Mouse (Mus musculus) spleen, postnatal 10 days (tissue): ENCODE results near the gene Sds.
"Not testable (repeated sequence)": the region's sequence is repeated elsewhere in the genome, so short reads cannot be mapped to it uniquely, and the experiment has no call there.

Experiments
- DNase-seq, 2 experiments: peaks; one replicate each; pipeline ENCODE4 v3.0.0; 2021 to 2022; ENCODE audit warnings: low spot score in 2 of 2

Sds gene

GRCm38 (mm10) chr5:120487844-120488243 lies 11.5 kb downstream of the Sds start:
- no peak for DNase-seq

DNA sequence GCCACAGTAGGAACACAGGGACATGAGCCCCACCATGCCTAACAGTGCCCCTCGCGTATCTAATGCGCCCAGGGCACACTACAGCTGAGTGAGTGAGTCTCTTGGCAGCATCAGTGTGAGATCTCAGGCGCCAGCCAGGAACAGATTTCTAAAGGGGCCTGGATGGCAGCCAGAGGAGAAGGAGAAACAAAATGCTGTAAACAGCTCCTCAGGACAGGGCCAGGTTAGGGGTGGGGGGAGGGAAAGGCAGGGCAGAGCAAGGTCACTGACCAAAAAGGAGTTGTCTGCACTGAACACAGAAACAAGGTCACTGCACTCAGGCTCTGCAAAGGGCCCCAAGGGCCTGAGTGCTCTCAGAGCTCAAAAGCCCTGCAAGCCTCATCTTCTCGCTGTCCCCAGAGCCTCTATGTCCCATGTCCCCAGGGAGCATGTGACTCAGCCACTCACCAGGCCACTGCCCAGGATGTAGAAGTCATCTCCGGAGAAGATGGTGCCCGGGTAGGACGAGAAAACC lies 14.4 kb downstream of the Sds start:
- no peak for DNase-seq

GRCm38 (mm10) chr5:120492437-120492836 lies 16.1 kb downstream of the Sds start:
- DNase-seq, result peak in 1 of 2 experiments; percentile 48

DNA sequence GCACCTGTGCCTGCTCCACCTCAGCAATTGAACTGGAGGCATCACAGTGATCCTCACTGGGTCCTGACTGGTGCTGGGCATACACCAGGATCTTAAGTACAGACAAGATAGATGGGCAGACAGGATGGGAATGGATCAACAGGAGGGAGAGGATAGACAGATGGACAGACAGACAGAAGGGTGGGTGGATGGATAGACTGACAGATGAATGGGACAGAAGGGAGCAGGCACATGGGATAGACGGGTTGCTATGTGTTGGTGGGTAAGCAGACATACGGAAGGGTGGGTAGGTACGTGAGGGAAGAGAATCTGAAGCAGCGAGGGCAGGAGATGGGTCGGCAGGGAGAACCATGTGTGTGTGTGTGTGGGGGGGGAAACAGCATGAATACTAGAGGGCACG lies 17.1 kb downstream of the Sds start:
- no peak for DNase-seq

- DNase-seq, result no peak
Observed at GRCm38 (mm10) chr5:120493873-120494395, 17.6 kb downstream of the Sds start.

DNA sequence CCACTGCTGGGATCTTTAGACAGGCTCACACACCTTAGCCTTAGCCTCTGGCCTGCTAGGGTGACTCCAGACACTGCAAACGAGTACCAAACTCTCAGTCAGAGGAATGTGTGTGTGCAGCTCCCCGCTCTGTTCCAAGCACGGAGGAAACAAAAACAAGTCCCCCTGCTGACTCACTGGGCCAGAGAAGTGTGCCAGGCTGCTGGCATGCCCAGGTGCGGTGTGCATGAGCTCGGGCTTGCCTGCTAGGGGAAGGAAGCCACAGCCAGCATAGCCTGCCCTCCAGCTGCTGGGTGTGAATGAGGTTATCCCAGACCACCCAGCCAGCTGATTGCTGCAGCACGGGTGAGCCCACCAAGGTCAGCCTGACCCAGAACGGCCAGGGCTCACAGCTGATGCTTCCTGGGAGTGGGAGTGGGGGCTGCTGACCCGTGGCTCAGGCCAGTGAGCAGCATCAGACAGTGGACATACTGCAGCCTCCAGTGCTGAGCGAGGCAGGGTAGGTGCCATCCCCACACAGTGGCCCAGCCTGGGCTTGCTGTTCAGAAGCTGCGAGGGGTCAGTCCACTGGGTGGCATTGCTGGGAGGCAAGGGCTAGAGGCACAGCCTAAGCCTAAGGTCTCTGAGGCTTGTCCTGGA lies 18.9 kb downstream of the Sds start:
- no peak for DNase-seq

DNA sequence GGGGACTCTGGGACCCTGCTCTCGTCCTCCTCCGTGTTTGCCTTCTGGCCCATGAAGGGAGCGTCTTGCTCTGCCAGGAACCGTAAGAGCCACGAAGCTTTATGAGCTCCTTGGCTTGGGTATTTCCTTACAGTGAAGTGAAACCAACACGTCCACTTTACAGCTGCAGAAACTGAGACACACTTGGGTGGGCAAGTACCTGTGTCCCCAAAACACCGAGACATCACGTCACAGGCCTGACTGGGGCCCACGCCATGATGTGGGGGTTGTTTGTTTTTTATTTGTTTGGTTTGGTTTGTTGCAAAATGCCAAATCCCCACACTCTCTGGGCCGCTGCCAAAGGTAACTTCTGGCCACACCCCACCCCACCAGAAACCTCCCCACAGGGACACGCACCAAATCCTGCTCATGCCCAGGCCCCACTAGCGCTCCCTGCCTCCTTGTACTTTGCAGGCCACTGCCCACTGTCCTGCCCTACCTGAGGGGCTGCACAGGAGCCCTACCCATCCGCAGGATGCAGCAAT lies 19.4 kb downstream of the Sds start:
- no peak for DNase-seq

DNA sequence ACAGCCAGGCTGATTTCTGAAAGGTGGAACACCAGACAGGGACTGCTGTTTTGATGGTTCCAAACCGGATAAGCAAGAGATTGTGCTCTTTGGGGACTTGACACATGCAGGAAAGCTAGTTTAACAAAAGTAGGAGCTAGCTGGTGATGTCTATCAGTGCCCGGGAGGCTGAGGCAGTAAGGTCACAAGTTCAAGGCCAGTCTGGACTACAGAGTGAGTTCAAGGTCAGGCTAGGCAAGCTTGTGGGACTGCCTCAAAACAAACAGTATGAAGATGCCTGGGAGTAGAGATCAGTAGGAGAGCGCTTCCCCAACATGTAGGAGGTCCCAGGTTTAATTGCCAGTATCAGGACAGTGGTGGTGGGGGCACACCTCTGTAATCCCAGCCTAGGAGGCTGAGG lies 20.7 kb downstream of the Sds start:
- DNase-seq, result no peak

DNA sequence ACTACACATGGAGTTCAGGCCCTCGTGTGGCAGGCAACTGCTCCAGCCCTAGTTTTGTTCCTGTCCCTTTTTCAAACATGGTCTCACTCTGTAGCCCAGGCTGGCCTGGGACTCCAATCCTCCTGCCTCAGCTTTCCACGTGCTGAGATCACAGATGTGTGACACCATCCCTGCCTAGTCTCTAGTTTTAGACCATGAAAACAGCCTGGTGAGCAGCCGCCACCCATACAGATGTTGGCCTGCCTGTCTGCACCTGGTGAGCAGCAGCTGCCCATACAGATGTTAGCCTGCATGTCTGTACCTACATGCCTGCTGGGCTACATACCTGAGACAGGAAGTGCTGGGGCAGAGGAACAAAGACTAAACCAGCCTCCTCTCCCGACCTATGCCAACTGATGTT lies 22.9 kb downstream of the Sds start:
- no peak for DNase-seq

DNA sequence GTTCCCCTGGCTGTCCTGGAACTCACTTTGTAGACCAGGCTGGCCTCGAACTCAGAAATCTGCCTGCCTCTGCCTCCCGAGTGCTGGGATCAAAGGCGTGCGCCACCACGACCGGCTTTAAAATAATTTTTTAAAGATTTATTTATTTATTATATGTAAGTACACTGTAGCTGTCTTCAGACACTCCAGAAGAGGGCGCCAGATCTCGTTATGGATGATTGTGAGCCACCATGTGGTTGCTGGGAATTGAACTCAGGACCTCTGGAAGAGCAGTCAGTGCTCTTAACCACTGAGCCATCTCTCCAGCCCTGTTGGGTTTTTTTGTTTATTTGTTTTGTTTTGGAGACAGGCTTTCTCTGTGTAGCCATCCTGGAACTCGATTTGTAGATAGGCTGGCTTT lies 24.3 kb downstream of the Sds start:
- not testable (repeated sequence) for DNase-seq

- no peak for DNase-seq
Observed at GRCm38 (mm10) chr5:120502147-120502621, 25.9 kb downstream of the Sds start.

DNA sequence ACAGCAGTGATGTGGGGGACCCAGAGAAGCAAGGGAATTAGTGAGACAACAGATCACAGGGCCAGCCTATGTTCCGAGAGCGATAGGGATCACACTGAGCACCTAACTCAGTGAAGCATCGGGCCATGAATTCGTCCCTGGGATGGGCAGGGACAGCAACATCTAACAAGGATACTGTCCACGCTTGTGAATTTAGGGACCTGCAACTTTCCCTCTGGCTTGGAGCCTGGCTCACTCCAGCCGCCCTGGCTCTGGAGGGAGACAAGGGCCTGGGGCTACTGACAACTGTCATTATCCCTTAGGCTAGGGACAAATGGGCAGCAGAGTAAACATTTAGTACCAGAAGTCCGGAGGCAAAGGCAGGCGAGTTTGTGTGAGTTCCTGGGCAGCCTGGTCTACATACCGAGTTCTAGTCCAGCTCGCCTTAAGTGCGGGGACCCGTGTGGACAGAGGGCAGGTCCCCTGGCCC lies 26.4 kb downstream of the Sds start:
- DNase-seq, result no peak

DNA sequence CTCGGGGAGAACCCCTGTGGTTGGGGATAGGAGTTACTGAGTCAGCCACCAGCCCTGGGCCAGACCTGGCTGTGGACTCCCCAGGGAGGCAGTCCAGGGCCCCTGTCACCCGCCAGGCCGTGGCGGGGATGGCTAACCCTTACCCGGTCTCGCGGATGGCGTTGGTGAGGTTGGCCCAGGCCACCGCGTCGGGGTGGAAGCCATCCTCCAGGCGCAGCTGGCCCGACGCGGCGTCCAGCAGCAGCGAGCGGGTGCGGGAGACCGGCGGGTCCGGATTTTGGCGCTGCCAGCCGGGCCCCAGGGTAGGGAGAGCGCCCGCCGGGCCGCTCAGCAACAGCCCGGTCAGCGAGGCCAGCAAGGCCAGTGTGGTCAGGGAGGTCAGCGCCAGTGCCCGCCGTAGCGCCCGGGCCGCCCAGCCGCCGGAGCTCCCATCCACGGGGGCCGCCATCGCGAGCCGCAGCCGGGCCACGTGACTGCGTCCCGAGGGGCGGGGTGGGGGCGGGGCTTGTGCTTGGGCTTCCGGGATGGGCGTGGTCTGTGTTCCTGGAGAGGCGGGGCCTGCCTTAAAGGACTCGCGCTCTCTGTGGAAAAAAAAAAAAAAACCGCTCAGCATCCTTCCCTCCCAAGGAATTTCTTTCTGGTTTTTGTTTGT lies 26.9 kb downstream of the Sds start, which contains the start of gene Plbd2:
Gene Plbd2, minus strand, starts transcription at position 482 of the 652 bp plus-strand sequence.
- peak; percentile 78 to 90 for DNase-seq

DNA sequence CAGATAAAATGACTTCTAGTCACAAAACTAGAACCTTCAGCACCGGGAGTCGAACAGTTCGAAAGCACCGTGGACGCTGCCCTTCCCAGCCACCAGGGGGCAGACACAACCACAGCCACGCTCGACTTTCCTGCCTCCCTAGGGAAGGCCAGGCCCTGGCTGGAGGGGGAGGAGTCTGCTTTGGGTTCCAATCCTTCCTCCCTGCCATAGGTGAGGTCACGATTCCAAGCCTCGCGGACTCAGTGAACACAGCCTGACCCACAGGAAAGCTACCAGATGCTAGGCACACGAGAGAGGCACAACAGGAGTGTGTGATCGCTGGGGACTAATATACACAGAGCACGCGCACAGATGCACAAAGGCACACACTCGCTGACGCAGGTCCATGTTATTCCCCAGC lies 29.0 kb downstream of the Sds start:
- peak; percentile 76 to 79 for DNase-seq

GRCm38 (mm10) chr5:120505781-120506180 lies 29.5 kb downstream of the Sds start:
- no peak for DNase-seq

GRCm38 (mm10) chr5:120506490-120506889 lies 30.2 kb downstream of the Sds start:
- DNase-seq, result no peak

DNA sequence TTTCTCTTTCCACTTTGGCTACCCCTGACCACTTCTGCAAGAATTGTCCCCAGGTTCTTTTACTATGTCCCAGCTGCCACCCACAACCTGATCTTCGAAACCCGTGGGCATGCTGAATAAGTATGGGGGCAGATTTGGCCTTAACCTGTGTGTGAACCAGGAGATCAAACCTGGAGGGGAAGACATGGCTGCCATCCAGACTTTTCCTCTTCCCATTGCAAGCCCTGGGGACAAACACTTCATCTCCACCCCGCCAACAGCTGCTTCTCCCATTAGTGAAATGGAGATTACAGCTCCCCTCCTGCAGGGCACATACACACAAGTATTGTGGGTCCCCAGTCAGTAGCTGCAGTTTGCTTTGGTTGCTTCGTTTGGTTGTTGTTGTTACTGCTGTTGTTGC lies 31.0 kb downstream of the Sds start:
- DNase-seq, result no peak

DNA sequence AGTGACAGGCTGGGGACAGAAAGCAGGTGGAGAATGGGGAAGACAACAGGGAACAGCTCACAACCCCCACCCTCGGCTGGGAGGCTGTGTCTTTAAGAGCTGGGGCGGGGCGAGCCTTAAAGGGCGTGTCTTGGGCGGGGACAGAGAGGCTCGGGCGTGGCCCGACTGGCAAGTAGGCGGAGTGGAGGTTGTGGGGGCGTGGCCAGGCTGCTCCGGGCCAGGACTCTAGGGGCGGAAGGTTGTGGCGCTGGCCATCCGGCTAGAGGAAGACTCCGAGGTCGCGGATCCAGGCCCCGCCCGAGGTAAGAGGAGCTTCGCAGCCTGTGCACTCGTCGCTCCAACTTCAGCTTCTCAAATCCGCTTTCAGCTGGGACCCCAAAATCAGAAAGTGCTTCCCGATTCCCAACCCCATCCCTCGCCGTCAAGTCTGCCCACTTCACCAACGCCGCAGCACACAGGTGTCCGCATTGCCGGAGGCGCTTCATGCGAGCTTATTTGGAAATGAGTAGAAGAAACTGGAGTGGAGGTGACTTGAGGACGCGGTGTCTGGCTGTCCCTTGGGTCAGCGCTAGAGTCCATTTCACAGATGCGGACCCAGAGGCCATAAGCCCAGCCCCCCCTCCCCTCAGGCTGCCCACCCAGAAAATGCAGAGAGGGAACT lies 34.8 kb downstream of the Sds start, which contains the start of gene Slc8b1:
Gene Slc8b1, plus strand, starts transcription at position 187 of the 661 bp plus-strand sequence.
- peak; percentile 90 to 98 for DNase-seq

- DNase-seq, result peak in 1 of 2 experiments; percentile 36
Observed at GRCm38 (mm10) chr5:120511643-120512220, 35.4 kb downstream of the Sds start.

- DNase-seq, result no peak
Observed at GRCm38 (mm10) chr5:120512911-120513555, 36.7 kb downstream of the Sds start.
